Mouse (Mus musculus) 3134 (cell line): ENCODE measurements around the gene Prickle1.

Source experiments
- DNase-seq: peaks from one replicate; pipeline ENCODE4 v3.0.0-alpha.2; 2011; ENCODE audit warnings: low spot score; ENCODE audit not compliant: insufficient read length; ENCODE audit errors: extremely low read depth

Prickle1 gene

GRCm38 (mm10) chr15:93554203-93554851 lies 41.4 kb downstream of the Prickle1 start:
- no peak for DNase-seq

GRCm38 (mm10) chr15:93552169-93552568 lies 43.5 kb downstream of the Prickle1 start:
- DNase-seq: peak; percentile 18

- no peak for DNase-seq
Observed at GRCm38 (mm10) chr15:93548297-93548696, 47.4 kb downstream of the Prickle1 start.

GRCm38 (mm10) chr15:93539415-93539814 lies 56.3 kb downstream of the Prickle1 start:
- DNase-seq: no peak

GRCm38 (mm10) chr15:93538551-93539205 lies 57.0 kb downstream of the Prickle1 start:
- no peak for DNase-seq

GRCm38 (mm10) chr15:93537745-93538144 lies 57.9 kb downstream of the Prickle1 start:
- no peak for DNase-seq

- no peak for DNase-seq
Observed at GRCm38 (mm10) chr15:93536191-93536590, 59.5 kb downstream of the Prickle1 start.

GRCm38 (mm10) chr15:93530703-93531032 lies 65.0 kb downstream of the Prickle1 start:
- DNase-seq: no peak

- DNase-seq: no peak
Observed at GRCm38 (mm10) chr15:93529831-93530702, 65.6 kb downstream of the Prickle1 start.

- DNase-seq: no peak
Observed at GRCm38 (mm10) chr15:93525305-93525917, 70.3 kb downstream of the Prickle1 start.

GRCm38 (mm10) chr15:93521787-93522180 lies 73.9 kb downstream of the Prickle1 start:
- DNase-seq: no peak

- DNase-seq: no peak
Observed at GRCm38 (mm10) chr15:93521088-93521786, 74.5 kb downstream of the Prickle1 start.

- DNase-seq: no peak
Observed at GRCm38 (mm10) chr15:93519836-93520826, 75.6 kb downstream of the Prickle1 start.

- no peak for DNase-seq
Observed at GRCm38 (mm10) chr15:93518941-93519835, 76.5 kb downstream of the Prickle1 start.

- no peak for DNase-seq
Observed at GRCm38 (mm10) chr15:93518143-93518902, 77.4 kb downstream of the Prickle1 start.

GRCm38 (mm10) chr15:93517022-93517565 lies 78.6 kb downstream of the Prickle1 start:
- DNase-seq: no peak

GRCm38 (mm10) chr15:93515316-93515715 lies 80.4 kb downstream of the Prickle1 start:
- DNase-seq: no peak
